Mouse (Mus musculus): Measurements from ENCODE around the gene Angptl6. TPM values are rescaled to one million over a fixed set of nuclear protein-coding genes. Genes with fewer than 3 reads are reported as not detected.

Angptl6 gene
- 7.2 and 8.4 TPM in 2 replicates for polyA plus RNA-seq (2012; rRNA removed; ENCODE audit: low replicate concordance)

DNA sequence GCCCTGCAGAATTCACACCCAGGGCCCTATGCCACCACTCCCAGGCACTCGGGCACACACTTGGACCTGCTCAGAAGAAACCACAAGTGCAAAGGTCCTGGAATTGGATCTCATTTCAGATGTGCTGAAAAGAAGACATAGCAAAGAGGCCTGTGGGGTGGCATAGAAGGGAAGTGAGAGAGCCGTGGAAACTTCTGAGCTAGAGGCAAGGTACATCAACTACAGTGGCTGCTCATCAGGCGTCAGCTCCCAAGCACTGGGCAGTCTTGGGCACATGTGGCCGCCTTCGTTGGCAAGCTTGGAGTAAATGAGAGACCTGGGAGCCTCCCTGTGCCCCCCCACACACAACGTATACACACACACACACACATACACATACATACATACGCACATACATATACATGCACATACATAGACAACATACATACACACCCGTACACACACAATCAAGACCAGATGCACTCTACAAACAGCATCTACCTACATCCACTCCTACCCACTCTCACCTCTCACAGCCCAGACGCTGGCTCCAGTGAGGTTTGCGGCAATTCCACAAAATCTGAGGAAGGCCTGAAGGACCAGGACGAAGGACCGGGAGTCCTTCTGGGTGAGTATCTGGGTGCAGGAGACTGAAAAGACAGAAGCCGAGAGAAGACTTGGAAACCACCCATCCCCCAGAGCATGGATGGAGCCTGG lies at the start of gene Angptl6:
Gene Angptl6, minus strand, starts transcription at position 631 of the 696 bp plus-strand sequence.

DNA sequence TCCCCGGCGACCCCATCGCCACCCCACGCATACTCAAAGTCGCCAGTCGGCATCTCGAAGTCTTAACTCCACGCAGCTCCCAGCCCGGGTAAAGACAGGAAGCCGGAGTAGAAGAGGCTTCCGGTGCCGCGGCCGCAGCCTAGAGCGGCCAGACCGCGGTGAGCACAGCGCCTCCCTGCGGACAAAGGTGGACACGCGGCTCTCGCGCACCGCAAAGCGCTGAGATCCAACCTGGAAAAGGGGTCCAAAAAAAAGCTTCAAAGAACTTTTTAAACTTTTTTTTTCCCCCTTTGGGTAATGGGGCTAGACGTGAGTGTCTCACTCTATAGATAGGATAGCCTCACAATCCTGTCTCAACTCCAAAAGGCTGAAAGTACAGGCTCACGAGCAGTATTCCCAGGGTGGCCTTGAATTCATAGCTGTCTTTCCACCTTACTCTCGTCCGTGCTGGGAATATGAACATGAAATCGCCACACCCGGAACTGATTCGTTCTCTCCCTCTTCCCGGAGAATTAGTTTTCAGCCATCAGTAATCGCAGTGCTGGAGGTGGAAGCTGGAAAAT lies 19.1 kb upstream of the Angptl6 start, which contains the start of gene Eif3g:
Gene Eif3g, minus strand, starts transcription at position 113 of the 563 bp plus-strand sequence.

DNA sequence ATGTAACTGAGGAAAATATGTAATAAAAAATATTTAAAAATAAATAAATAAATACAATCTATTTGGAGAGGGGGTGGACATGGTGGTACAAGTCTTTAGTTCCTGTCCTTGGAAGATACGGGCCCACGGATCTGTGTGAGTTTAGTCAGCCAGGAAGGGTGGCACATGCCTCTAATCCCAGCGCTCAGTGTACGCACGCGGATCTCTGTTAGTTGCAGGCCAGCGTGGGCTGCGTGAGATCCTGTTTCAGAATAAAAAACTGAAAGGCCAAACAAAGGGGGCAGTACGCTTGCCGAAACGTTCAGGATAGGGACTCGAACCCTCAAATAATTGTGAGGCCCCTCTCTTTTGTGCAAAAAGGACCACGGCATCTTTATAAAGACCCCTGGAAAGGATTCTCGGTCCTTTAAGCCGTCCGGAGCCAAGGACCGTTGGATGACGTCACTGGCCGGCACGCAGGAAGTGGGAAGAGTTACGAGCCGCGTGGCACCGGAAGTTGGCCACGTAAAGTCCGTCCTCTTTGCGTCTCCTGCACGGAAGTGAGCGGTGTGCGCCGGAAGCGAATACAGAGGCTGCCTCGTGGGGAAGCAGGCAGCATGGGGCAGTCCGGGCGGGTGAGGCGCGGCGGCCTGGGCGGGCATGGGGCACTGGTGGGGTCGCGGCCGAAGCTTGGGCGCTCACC lies 8.3 kb upstream of the Angptl6 start, which contains the start of gene Ppan:
Gene Ppan, plus strand, starts transcription at position 472 of the 682 bp plus-strand sequence.

DNA sequence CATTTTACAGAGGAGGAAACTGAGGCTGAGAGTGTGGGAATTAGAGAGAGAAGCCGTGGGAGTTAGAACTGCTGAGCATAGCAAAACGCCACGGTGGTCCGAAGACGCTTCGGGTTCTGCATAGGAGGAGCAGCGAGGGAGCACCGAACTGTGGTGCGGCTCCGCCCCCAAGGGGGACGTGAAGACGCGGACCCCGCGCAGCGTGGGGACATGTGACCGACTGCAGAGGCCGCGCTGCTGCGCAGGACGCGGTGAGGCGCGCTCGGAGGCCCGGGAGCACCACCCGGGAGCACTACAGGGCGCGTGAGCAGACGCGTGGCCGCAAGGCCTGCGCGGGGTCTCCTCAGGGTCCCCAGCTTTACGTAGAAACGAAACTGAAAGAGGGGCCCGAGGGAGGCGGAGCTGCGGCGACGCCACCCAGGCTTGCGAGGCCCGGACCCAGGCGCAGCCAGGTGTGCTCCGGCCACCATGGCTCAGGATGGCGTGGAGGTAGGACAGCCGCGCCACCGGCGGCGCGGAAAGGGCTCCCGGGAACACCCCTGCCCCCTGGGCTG lies 11.0 kb downstream of the Angptl6 start, which contains the start of gene A230050P20Rik:
Gene A230050P20Rik, plus strand, starts transcription at position 195 of the 554 bp plus-strand sequence.

Other genes with a start within 250 kb of the Angptl6 start
- 105 and 165 TPM in 2 replicates for gene Ubl5, start 236.8 kb downstream of the Angptl6 start, polyA plus RNA-seq (2012; rRNA removed; ENCODE audit: low replicate concordance)
- gene Fbxl12, start 235.0 kb downstream of the Angptl6 start, polyA plus RNA-seq (2012; rRNA removed; ENCODE audit: low replicate concordance) = 41.6 and 91.3 TPM in 2 replicates
- 16.0 and 19.1 TPM in 2 replicates for gene Pin1, start 227.6 kb downstream of the Angptl6 start, polyA plus RNA-seq (2012; rRNA removed; ENCODE audit: low replicate concordance)
- gene Olfm2, start 133.4 kb downstream of the Angptl6 start, polyA plus RNA-seq (2012; rRNA removed; ENCODE audit: low replicate concordance) = 6.7 and 8.1 TPM in 2 replicates
- 78.0 and 82.3 TPM in 2 replicates for gene Col5a3, start 64.7 kb downstream of the Angptl6 start, polyA plus RNA-seq (2012; rRNA removed; ENCODE audit: low replicate concordance)
- not detected in 2 replicates for gene Rdh8, start 61.2 kb downstream of the Angptl6 start, polyA plus RNA-seq (2012; rRNA removed; ENCODE audit: low replicate concordance)
- 84.0 and 147 TPM in 2 replicates for gene A230050P20Rik, start 11.1 kb downstream of the Angptl6 start, polyA plus RNA-seq (2012; rRNA removed; ENCODE audit: low replicate concordance)
- gene Ppan, start 8.4 kb upstream of the Angptl6 start, polyA plus RNA-seq (2012; rRNA removed; ENCODE audit: low replicate concordance) = 50.9 and 110 TPM in 2 replicates
- 83.8 and 108 TPM in 2 replicates for gene Eif3g, start 18.9 kb upstream of the Angptl6 start, polyA plus RNA-seq (2012; rRNA removed; ENCODE audit: low replicate concordance)
- 22.5 and 37.3 TPM in 2 replicates for gene Dnmt1, start 80.2 kb upstream of the Angptl6 start, polyA plus RNA-seq (2012; rRNA removed; ENCODE audit: low replicate concordance)
- gene S1pr2, start 97.1 kb upstream of the Angptl6 start, polyA plus RNA-seq (2012; rRNA removed; ENCODE audit: low replicate concordance) = 16.7 and 18.1 TPM in 2 replicates
- 121 and 137 TPM in 2 replicates for gene Mrpl4, start 123.0 kb upstream of the Angptl6 start, polyA plus RNA-seq (2012; rRNA removed; ENCODE audit: low replicate concordance)
- gene Icam1, start 136.3 kb upstream of the Angptl6 start, polyA plus RNA-seq (2012; rRNA removed; ENCODE audit: low replicate concordance) = 38.8 and 51.8 TPM in 2 replicates
- gene Icam4, start 149.6 kb upstream of the Angptl6 start, polyA plus RNA-seq (2012; rRNA removed; ENCODE audit: low replicate concordance) = 0.84 and 1.0 TPM in 2 replicates
- 0.50 and 1.5 TPM in 2 replicates for gene Icam5, start 152.3 kb upstream of the Angptl6 start, polyA plus RNA-seq (2012; rRNA removed; ENCODE audit: low replicate concordance)
- gene Zglp1, start 187.4 kb upstream of the Angptl6 start, polyA plus RNA-seq (2012; rRNA removed; ENCODE audit: low replicate concordance) = not detected in 2 replicates
- 0.12 and 0.17 TPM in 2 replicates for gene Gm49373, start 193.4 kb upstream of the Angptl6 start, polyA plus RNA-seq (2012; rRNA removed; ENCODE audit: low replicate concordance)
- 48.8 and 76.4 TPM in 2 replicates for gene Fdx1l, start 193.9 kb upstream of the Angptl6 start, polyA plus RNA-seq (2012; rRNA removed; ENCODE audit: low replicate concordance)
- gene Gm38431, start 212.3 kb upstream of the Angptl6 start, polyA plus RNA-seq (2012; rRNA removed; ENCODE audit: low replicate concordance) = 2.9 and 25.7 TPM in 2 replicates
- gene Raver1, start 212.3 kb upstream of the Angptl6 start, polyA plus RNA-seq (2012; rRNA removed; ENCODE audit: low replicate concordance) = 50.6 and 85.3 TPM in 2 replicates

Data from mammary gland, adult 2 months (tissue).